Mouse (Mus musculus) midbrain, embryonic 13.5 days (tissue): Measurements from ENCODE around the gene Dlgap1. TPM values are rescaled to one million over a fixed set of nuclear protein-coding genes. Genes with fewer than 3 reads are reported as not detected.

Source experiments
- ATAC-seq: fragments of 200-750 bp; cut with Nextera tagmentation; 2 replicates; pipeline ENCODE4 v1.8.0; 2017; ENCODE audit warnings: mild to moderate bottlenecking, moderate TSS enrichment, moderate library complexity
- H3K27ac ChIP-seq: fragments of 300-500 bp; sonication (generic); 2 replicates; pipeline ENCODE4 v1.5.1; 2015; ENCODE audit warnings: inconsistent platforms, mild to moderate bottlenecking, moderate library complexity
- H3K27me3 ChIP-seq: fragments of 300-500 bp; sonication (generic); 2 replicates; pipeline ENCODE4 v1.6.1; 2015; ENCODE audit warnings: mild to moderate bottlenecking, inconsistent platforms
- H3K36me3 ChIP-seq: fragments of 300-500 bp; sonication (generic); 2 replicates; pipeline ENCODE4 v1.6.1; 2015; ENCODE audit warnings: mild to moderate bottlenecking, inconsistent platforms
- H3K4me1 ChIP-seq: fragments of 300-500 bp; sonication (generic); replicated peaks from 2 replicates; pipeline ENCODE4 v1.6.1; 2015; ENCODE audit warnings: inconsistent platforms
- H3K4me2 ChIP-seq: fragments of 300-500 bp; sonication (generic); replicated peaks from 2 replicates; pipeline ENCODE4 v1.6.1; 2015; ENCODE audit warnings: moderate library complexity, mild to moderate bottlenecking, inconsistent platforms
- H3K4me3 ChIP-seq: fragments of 300-500 bp; sonication (generic); replicated peaks from 2 replicates; pipeline ENCODE4 v1.5.1; 2015; ENCODE audit warnings: mild to moderate bottlenecking, inconsistent platforms
- H3K9ac ChIP-seq: fragments of 300-500 bp; sonication (generic); replicated peaks from 2 replicates; pipeline ENCODE4 v1.6.1; 2015; ENCODE audit warnings: mild to moderate bottlenecking, inconsistent platforms
- H3K9me3 ChIP-seq: fragments of 300-500 bp; sonication (generic); 2 replicates; pipeline ENCODE4 v1.6.1; 2016; ENCODE audit warnings: mild to moderate bottlenecking, inconsistent platforms
- WGBS: fragments of 180-500 bp; shearing (Covaris S2); methylation state at CpG from one replicate; pipeline ENCODE4 v1.1.7; 2015; 5-methylcytosine and 5-hydroxymethylcytosine counted together
- polyA plus RNA-seq: library from polyadenylated mRNA; unstranded; fragments of >200 nt; fragmentation: Nextera tagmentation; extraction: Ambion mirVana; gene quantifications from 2 replicates; pipeline ENCODE4 v1.2.1, GENCODE M21; 2015

The Dlgap1 gene
- polyA plus RNA-seq, 1 experiment from 2014 or later = 10.1 TPM

DNA sequence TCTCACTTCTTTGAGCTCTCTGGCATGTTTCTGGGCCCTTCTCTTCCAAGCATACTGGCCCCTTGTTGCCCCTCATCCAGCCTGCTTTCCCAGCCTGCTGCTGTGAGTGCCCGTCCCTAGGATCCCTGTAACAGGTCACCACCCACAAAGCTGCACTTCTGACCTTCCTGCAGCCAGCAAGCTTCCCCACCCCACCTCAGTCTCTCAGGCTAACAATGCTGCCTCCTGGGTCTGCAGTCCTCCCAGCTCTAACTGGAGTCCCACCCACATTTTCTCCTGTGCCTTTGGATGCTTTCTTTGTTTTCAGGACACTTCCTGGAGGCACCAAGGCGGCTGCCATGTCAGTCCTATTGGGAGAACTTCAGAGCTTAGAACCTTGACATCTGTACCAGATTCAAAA, 707.6 kb downstream of the Dlgap1 start:
- no peak overlapping the region for H3K4me2 ChIP-seq
- no peaks in the 10 kb centered on the region for H3K27me3 ChIP-seq
- H3K9ac ChIP-seq = no peak overlapping the region
- no peak overlapping the region for H3K4me3 ChIP-seq
- no peak for ATAC-seq
- WGBS = 51% methylated on average over 2 of the region's 2 CpGs
- no peaks in the 10 kb centered on the region for H3K4me1 ChIP-seq
- no peak overlapping the region for H3K27ac ChIP-seq
- no peaks in the 10 kb centered on the region for H3K36me3 ChIP-seq
- no peaks in the 10 kb centered on the region for H3K9me3 ChIP-seq

DNA sequence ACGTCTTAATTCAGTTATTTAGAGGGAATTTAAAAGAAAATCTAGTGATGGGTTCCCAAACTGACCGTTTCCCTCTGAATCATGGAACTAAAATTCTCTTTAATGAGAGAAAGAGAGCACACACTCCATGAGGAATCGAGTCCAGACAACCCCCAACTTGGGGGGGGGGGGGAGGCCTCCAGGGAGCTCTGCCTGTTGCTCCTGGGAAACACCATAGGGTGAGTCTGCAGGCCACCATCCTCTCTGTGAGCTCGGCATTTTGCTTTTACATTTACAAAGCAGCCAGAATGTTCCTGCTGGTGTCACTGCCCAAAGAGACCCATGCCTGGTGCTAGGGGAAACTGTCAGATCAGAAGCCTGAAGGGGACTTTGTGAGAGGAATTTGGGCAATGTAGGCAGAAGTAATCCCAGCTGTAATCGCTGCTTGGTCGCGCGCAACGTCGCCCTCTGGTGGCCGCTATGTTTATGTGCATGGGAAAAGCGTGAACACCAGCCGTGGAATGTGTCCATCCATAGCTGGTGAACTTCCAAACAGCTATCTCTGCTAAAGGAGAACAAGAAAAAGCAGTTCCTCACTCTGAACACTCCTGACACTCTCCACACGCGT, 714.8 kb downstream of the Dlgap1 start:
- H3K9me3 ChIP-seq = no peaks in the 10 kb centered on the region
- peak; percentile 69 for ATAC-seq

DNA sequence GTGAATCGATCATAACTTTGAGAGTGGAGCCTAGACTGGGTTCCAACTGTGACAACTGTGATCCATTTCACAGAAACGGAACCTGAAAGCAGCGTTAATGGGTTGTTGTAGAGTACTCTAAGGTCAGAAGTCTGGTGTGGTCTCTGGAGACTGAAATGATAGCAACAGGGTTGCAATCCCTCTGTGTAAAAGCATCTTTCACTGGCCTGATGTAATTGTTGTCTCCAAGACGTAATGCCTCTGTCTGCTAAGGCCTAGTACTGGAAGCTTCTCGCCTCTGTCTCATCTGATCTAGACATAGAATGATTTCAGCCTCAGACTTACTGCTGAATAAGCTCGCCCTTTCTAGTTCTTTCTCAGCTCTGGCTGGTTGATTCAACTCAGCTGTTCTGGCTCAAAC, 721.3 kb downstream of the Dlgap1 start:
- no peaks in the 10 kb centered on the region for H3K4me1 ChIP-seq
- no peaks in the 10 kb centered on the region for H3K27me3 ChIP-seq
- H3K27ac ChIP-seq = no peak overlapping the region
- WGBS = 93% methylated on average over 6 of the region's 6 CpGs
- H3K4me3 ChIP-seq = no peak overlapping the region
- no peak overlapping the region for H3K4me2 ChIP-seq
- no peaks in the 10 kb centered on the region for H3K36me3 ChIP-seq
- no peak overlapping the region for H3K9ac ChIP-seq
- ATAC-seq = no peak
- H3K9me3 ChIP-seq = no peaks in the 10 kb centered on the region

More for the DNA sequence above, 714.8 kb downstream of the Dlgap1 start:
- no peak overlapping the region for H3K4me2 ChIP-seq
- H3K27me3 ChIP-seq = no peaks in the 10 kb centered on the region
- H3K9ac ChIP-seq = no peak overlapping the region
- no peak overlapping the region for H3K4me3 ChIP-seq
- no peaks in the 10 kb centered on the region for H3K36me3 ChIP-seq
- 15% methylated on average over 15 of the region's 15 CpGs for WGBS
- H3K27ac ChIP-seq = no peak overlapping the region
- H3K4me1 ChIP-seq = no peaks in the 10 kb centered on the region

DNA sequence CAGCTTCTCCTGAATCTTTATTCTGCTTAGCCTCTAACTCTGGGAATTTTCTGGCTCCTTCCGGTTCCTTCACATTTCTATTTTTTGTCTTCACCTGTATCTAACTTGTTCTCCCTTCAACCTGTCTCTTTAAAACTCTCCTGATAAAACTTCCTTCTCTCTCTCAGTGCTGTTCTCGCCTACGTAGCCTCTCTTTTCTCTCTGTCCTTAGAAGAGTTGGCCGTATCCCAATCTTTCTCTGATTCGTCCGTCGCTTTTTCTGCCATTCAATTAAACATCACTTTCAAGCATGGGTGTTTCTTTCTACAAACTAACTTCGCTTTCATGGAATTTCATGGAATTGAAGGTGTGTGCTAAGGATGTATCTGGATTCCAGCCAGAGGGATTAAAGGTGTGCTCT, 721.7 kb downstream of the Dlgap1 start:
- Histone ChIP-seq H3K4me1 (no peaks in the 10 kb centered on the region), H3K9ac (no peak overlapping the region), H3K36me3 (no peaks in the 10 kb centered on the region), H3K9me3 (no peaks in the 10 kb centered on the region), H3K4me3 (no peak overlapping the region), H3K27me3 (no peaks in the 10 kb centered on the region), H3K27ac (no peak overlapping the region), H3K4me2 (no peak overlapping the region)
- 93% methylated on average over 8 of the region's 8 CpGs for WGBS
- no peak for ATAC-seq

DNA sequence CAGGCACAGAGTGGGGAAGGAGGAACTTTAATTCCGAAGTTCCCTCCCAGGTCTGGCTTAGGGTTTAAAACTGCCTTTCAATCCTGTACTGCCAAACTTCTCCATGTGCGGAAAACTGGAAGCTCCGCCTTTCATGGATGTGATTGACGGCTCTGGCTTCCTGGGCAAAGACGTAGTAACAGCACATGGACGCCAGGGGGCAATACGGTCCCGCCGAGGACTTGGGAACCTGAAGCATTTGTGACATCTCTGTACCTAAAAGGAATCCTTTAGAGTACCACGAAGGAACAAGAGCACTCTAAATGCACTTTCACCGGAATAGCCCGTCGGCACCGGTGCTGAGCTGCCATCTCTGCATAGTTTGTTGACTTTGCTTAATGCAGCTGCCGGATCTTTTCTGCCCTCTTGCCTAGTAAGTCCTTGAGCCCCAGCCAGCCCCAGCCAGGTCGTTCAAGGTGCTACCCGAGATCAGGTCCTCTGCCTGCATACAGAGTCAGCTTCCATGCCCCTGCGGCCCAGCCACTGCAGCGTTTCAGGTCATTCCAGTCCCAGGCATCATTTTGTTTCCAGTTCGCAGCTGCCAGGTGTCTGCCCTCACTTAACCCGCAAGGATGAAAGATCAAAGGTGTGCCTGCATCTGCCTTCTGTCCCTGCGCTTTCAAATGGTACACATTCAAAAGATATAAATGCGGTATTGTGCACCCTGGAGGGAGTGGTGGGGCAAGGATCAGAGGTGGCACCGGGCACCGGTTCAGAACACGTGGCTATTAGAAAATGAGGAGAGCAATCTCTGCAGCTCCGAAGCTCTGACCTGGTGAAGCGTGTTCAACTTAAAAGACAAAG, 738.3 kb downstream of the Dlgap1 start:
- 3% methylated on average over 28 of the region's 28 CpGs for WGBS
- peak overlapping the region; percentile 49 for H3K9ac ChIP-seq
- H3K27me3 ChIP-seq = peaks cover 5% of the 10 kb centered on the region; the same call in 1 of the 2 replicates
- H3K9me3 ChIP-seq = no peaks in the 10 kb centered on the region
- no peaks in the 10 kb centered on the region for H3K36me3 ChIP-seq
- peak overlapping the region; percentile 34 for H3K4me3 ChIP-seq
- peaks cover 5% of the 10 kb centered on the region for H3K4me1 ChIP-seq
- H3K4me2 ChIP-seq = peak overlapping the region; percentile 57
- H3K27ac ChIP-seq = no peak overlapping the region
- ATAC-seq = peak; percentile 71

DNA sequence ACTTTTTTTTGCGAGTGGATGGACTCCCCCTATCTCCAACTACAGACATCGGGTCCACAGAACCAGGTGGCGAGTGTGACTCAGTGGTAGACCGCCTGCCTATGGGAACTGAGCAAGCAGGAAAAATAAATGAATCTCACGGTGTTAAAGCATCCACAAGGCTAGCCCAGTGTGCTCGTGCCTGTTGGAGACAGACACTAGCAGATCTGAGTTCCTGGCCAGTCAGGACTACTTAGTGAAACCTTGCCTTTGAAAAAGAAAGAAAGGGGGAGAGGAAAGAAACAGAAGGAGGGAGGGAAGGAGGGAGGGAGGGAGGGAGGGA, 738.9 kb downstream of the Dlgap1 start:
- H3K4me3 ChIP-seq = peak overlapping the region; percentile 34
- peak overlapping the region; percentile 57 for H3K4me2 ChIP-seq
- WGBS = 37% methylated on average over 6 of the region's 6 CpGs
- H3K36me3 ChIP-seq = no peaks in the 10 kb centered on the region
- H3K9me3 ChIP-seq = no peaks in the 10 kb centered on the region
- H3K27me3 ChIP-seq = peaks cover 5% of the 10 kb centered on the region; the same call in 1 of the 2 replicates
- no peak overlapping the region for H3K27ac ChIP-seq
- no peak overlapping the region; the same call in 1 of the 2 replicates for H3K9ac ChIP-seq
- peaks cover 5% of the 10 kb centered on the region for H3K4me1 ChIP-seq
- peak; percentile 41; the same call in 1 of the 2 replicates for ATAC-seq

DNA sequence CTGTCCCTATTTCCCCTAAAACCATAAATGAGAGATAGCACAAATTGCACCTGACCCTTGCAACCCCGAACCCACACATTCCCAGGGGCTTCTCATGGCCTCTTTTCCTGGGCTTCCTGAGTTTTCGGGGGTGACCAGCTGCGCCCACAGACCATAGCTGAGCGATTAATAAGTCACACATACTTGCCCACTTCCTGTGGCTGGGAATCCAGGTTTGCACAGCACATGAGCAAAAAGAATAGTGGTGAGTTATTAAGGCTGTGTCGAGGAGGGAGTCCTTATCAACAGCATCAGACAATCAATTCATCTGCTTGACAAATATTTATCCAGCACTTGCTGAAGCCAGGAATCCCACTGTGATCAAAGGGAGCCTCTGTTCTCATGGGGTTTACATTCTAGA, 740.7 kb downstream of the Dlgap1 start:
- no peak overlapping the region for H3K4me2 ChIP-seq
- no peak for ATAC-seq
- no peaks in the 10 kb centered on the region for H3K9me3 ChIP-seq
- H3K27ac ChIP-seq = no peak overlapping the region
- H3K4me3 ChIP-seq = no peak overlapping the region
- H3K27me3 ChIP-seq = peaks cover 5% of the 10 kb centered on the region; the same call in 1 of the 2 replicates
- WGBS = 61% methylated on average over 5 of the region's 5 CpGs
- no peaks in the 10 kb centered on the region for H3K36me3 ChIP-seq
- peaks cover 5% of the 10 kb centered on the region for H3K4me1 ChIP-seq
- no peak overlapping the region for H3K9ac ChIP-seq

DNA sequence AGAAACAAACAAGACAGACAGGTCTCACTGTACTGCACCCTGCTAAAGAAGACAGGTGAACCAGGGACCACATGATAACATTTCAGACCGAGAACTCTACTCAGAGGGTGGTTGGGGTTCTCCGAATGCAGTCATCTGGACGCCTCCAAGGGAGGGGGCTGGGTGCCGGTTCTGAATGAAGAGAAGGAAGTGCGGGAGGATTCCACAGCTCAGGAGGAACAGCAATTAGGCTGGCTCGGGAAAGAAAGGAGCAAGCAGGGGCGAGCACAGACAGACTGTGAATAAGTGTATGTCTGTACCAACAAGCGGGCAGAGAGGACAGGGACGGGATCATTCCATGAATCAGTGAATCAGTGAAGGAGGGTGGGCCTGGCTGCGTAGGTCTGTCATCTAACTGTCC, 744.6 kb downstream of the Dlgap1 start:
- no peak overlapping the region for H3K4me2 ChIP-seq
- no peak for ATAC-seq
- no peaks in the 10 kb centered on the region for H3K36me3 ChIP-seq
- no peaks in the 10 kb centered on the region; the same call in 1 of the 2 replicates for H3K27me3 ChIP-seq
- no peaks in the 10 kb centered on the region for H3K4me1 ChIP-seq
- H3K9ac ChIP-seq = no peak overlapping the region
- H3K27ac ChIP-seq = no peak overlapping the region
- H3K9me3 ChIP-seq = no peaks in the 10 kb centered on the region
- WGBS = 67% methylated on average over 10 of the region's 10 CpGs
- no peak overlapping the region for H3K4me3 ChIP-seq

DNA sequence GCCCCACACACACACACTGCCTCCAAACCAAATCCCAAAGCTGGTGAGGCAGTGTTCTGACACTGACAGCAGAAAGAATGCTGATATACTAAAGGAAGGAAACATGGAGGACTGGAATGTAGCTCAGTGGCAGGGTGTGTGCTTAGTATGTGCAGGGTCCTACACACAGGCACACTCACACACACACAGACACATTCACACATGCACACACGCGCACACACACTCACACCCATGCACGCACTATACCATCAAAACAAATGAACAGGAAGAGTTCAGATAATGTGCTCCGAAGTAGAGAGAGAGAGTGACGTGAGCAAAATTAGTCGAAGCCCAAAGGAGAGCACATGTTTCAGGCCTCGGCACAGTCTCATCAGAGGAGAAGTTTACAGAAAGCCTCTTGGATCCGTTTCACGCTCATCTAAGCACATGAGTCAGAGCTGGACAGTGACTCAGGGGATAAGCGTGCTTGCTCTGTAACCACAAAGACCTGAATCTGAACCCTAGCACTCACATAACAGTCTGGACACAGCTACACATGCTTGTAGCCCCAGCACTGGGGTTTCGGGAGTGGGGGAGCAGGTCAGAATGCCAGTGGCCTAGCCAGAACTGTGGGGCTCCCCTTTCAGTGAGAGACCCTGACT, 750.9 kb downstream of the Dlgap1 start:
- Histone ChIP-seq H3K4me2 (no peak overlapping the region), H3K9ac (no peak overlapping the region), H3K4me1 (0 out of 2 replicates have a peak, but pooled peaks cover 2% of the 10 kb centered on the region), H3K36me3 (no peaks in the 10 kb centered on the region), H3K27me3 (no peaks in the 10 kb centered on the region), H3K9me3 (no peaks in the 10 kb centered on the region), H3K4me3 (no peak overlapping the region), H3K27ac (no peak overlapping the region)
- WGBS = 89% methylated on average over 11 of the region's 11 CpGs
- no peak for ATAC-seq

DNA sequence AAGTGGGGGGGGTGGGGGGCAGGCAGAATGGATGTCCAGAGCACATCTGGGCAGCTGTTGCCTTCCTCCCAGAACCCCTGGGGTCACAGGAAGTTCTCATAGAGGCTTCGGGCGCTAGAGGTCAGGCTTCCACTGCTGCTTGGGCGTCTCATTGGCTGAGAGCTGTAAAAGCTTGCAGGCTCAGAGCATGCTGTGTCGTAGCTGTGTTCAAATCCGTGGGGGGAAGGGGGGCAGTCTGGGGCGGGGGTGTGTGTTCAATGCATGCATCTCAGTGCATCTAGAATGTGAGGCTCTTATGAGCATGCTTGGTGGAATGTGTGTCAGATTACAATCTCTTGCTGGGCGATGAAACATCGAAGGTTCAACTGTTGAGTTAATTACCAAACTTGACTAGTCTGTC, 751.9 kb downstream of the Dlgap1 start:
- Histone ChIP-seq H3K4me3 (no peak overlapping the region), H3K27ac (no peak overlapping the region), H3K9ac (no peak overlapping the region), H3K9me3 (no peaks in the 10 kb centered on the region), H3K4me2 (no peak overlapping the region), H3K27me3 (no peaks in the 10 kb centered on the region), H3K36me3 (no peaks in the 10 kb centered on the region), H3K4me1 (0 out of 2 replicates have a peak, but pooled peaks cover 2% of the 10 kb centered on the region)
- ATAC-seq = no peak
- WGBS = 22% methylated on average over 8 of the region's 8 CpGs

DNA sequence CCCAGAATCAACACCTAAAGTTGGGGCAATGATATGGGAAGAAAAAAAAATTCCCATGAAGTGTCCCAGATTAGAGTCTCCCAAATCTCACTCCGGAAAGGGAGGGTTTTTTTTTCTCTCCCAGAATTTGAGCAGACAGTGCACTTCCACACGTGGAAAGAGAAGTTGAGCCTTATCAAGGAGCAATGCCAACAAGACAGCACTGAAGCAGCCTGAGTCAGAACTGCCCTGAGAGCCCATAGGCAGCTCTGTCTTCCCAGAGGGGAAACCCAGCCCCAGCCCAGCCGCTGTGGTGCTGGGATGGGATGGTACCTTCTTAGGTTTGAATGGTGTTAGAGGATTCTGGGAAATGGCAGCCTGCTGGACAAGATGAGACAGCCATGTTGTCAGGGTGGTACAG, 753.3 kb downstream of the Dlgap1 start:
- H3K27ac ChIP-seq = no peak overlapping the region
- H3K9ac ChIP-seq = no peak overlapping the region
- no peak overlapping the region for H3K4me3 ChIP-seq
- 0 out of 2 replicates have a peak, but pooled peaks cover 2% of the 10 kb centered on the region for H3K4me1 ChIP-seq
- no peaks in the 10 kb centered on the region for H3K36me3 ChIP-seq
- H3K27me3 ChIP-seq = no peaks in the 10 kb centered on the region
- H3K9me3 ChIP-seq = no peaks in the 10 kb centered on the region
- no peak for ATAC-seq
- H3K4me2 ChIP-seq = no peak overlapping the region
- WGBS = 78% methylated on average over 3 of the region's 3 CpGs

DNA sequence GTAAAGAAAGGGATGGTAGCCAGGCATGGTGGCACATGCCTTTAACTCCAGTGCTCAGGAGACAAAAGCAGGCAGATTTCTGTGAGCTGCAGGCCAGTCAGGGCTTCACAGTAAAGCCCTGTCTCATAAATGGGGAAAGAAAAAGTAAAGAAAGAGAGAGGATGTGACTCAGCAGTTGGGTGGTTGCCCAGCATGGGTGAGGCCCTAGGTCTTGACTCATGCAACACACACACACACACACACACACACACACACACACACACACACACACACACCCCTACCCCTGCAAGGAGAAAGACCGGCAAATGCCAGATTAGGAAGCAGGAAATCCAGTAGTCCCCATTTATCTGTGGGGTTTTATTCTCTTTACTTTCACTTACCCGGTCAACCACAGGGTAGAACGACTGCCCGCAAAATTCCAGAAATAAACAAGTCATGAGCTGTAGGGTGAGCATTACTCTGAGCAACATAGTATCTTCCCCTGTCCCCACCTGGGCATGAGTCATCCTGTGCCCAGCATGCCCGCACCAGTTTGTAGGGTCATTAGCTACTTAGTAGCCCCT, 759.9 kb downstream of the Dlgap1 start:
- Histone ChIP-seq H3K9me3 (no peaks in the 10 kb centered on the region), H3K27me3 (no peaks in the 10 kb centered on the region), H3K9ac (no peak overlapping the region), H3K36me3 (no peaks in the 10 kb centered on the region), H3K27ac (no peak overlapping the region), H3K4me1 (no peaks in the 10 kb centered on the region), H3K4me2 (no peak overlapping the region), H3K4me3 (no peak overlapping the region)
- WGBS = 90% methylated on average over 5 of the region's 5 CpGs
- no peak for ATAC-seq
